Mouse (Mus musculus) ES-E14 (cell line): ENCODE results near the gene Slc6a12. TPM values are rescaled to one million over a fixed set of nuclear protein-coding genes. Genes with fewer than 3 reads are reported as not detected.

ENCODE experiments used
- DNase-seq: peaks from one replicate; pipeline ENCODE4 v3.0.0-alpha.2; 2013; ENCODE audit warnings: low read depth, low spot score
- H3K27ac ChIP-seq: 2 replicates; pipeline ENCODE4 v1.5.1; 2012; ENCODE audit warnings: low read depth, mild to moderate bottlenecking, low read length, moderate library complexity, mixed read lengths; ENCODE audit not compliant: poor library complexity, insufficient read depth, severe bottlenecking
- H3K36me3 ChIP-seq: 2 replicates; pipeline ENCODE4 v1.6.1; 2012; ENCODE audit warnings: mild to moderate bottlenecking, low read length, moderate library complexity, mixed read lengths; ENCODE audit not compliant: control insufficient read depth, poor library complexity, insufficient read depth, severe bottlenecking
- H3K4me1 ChIP-seq, 2 experiments: fragments of 150-350 bp in 1 of 2; sonication (generic) in 1 of 2; 2 replicates each; pipeline ENCODE4 v1.6.1; 2012; ENCODE audit warnings: low read length in 2 of 2, mild to moderate bottlenecking in 1 of 2, mixed read lengths in 1 of 2; ENCODE audit not compliant: control insufficient read depth in 2 of 2, insufficient read depth in 2 of 2, poor library complexity in 1 of 2
- H3K4me3 ChIP-seq, 2 experiments: fragments of 150-350 bp in 1 of 2; sonication (generic) in 1 of 2; 2 replicates each; pipeline ENCODE4 v1.5.1; 2012; ENCODE audit warnings: low read length in 2 of 2, low read depth in 1 of 2, mild to moderate bottlenecking in 1 of 2, mixed read lengths in 1 of 2; ENCODE audit not compliant: insufficient read depth in 1 of 2, poor library complexity in 1 of 2, severe bottlenecking in 1 of 2
- H3K9ac ChIP-seq: 2 replicates; pipeline ENCODE4 v1.6.1; 2012; ENCODE audit warnings: low read depth, mild to moderate bottlenecking, low read length, mixed read lengths; ENCODE audit not compliant: poor library complexity, insufficient read depth, severe bottlenecking
- H3K9me3 ChIP-seq: fragments of 150-350 bp; sonication (generic); 2 replicates; pipeline ENCODE4 v1.6.1; 2012; ENCODE audit warnings: low read depth, mild to moderate bottlenecking, low read length; ENCODE audit not compliant: control insufficient read depth, insufficient read depth
- CHD2 ChIP-seq: IDR thresholded peaks from 2 replicates; pipeline ENCODE4 v1.6.1; 2014; ENCODE audit warnings: mild to moderate bottlenecking, low read depth, low read length, inconsistent platforms
- HCFC1 ChIP-seq: IDR thresholded peaks from 2 replicates; pipeline ENCODE4 v1.6.1; 2012; ENCODE audit warnings: low read length, inconsistent platforms, borderline replicate concordance; ENCODE audit not compliant: insufficient read depth
- MAFK ChIP-seq: IDR thresholded peaks from 2 replicates; pipeline ENCODE4 v1.6.1; 2014; ENCODE audit warnings: mild to moderate bottlenecking, low read depth, low read length, inconsistent platforms; ENCODE audit not compliant: insufficient read depth
- ZC3H11A ChIP-seq: IDR thresholded peaks from 2 replicates; pipeline ENCODE4 v1.6.1; 2012; ENCODE audit warnings: low read depth, mild to moderate bottlenecking, inconsistent platforms, low read length, borderline replicate concordance
- ZNF384 ChIP-seq: IDR thresholded peaks from 2 replicates; pipeline ENCODE4 v1.6.1; 2012; ENCODE audit warnings: low read depth, low read length, inconsistent platforms
- in situ Hi-C, 2 experiments: fragments of 600-800 bp; cut with MboI; formaldehyde crosslinking; loops; one replicate each; pipeline ENCODE4 v1.15.1; 2025; ENCODE audit warnings: low sequenced_read_pairs in 2 of 2, inconsistent platforms in 1 of 2; ENCODE audit not compliant: unreplicated experiment in 2 of 2
- total RNA-seq: library from RNA; depleted of rRNA; stranded (reverse); fragments of 300-350 nt; gene quantifications from 2 replicates; pipeline ENCODE4 v1.2.3, GENCODE M21; 2012

The Slc6a12 gene
- total RNA-seq, 1 experiment = 0.45 TPM

- Histone ChIP-seq H3K9me3 (no peaks in the 10 kb centered on the region), H3K36me3 (no peaks in the 10 kb centered on the region), H3K27ac (no peak overlapping the region), H3K4me3 (no peak overlapping the region), H3K9ac (no peak overlapping the region), H3K4me1 (no peaks in the 10 kb centered on the region)
- in situ Hi-C loops = loop anchor here in 1 of 2 experiments (25.0 kb wide), 1 partner anchor 109 kb away; no protein-coding TSS in a partner anchor
- no peak for TF ChIP-seq ZNF384
- TF ChIP-seq ZC3H11A = no peak
- no peak for TF ChIP-seq HCFC1
- TF ChIP-seq MAFK = no peak
- no peak for TF ChIP-seq CHD2
- DNase-seq = no peak
Measured at GRCm38 (mm10) chr6:121371197-121371980, 28.5 kb downstream of the Slc6a12 start.

GRCm38 (mm10) chr6:121376159-121376558, 33.3 kb downstream of the Slc6a12 start:
- Histone ChIP-seq H3K4me3 (no peak overlapping the region), H3K36me3 (no peaks in the 10 kb centered on the region), H3K4me1 (0 out of 4 replicates have a peak, but pooled peaks cover 0 to 3% of the 10 kb centered on the region in 2 experiments), H3K9ac (no peak overlapping the region), H3K9me3 (no peaks in the 10 kb centered on the region), H3K27ac (no peak overlapping the region)
- TF ChIP-seq MAFK (no peak), ZNF384 (no peak), ZC3H11A (no peak), CHD2 (no peak), HCFC1 (no peak)
- DNase-seq = no peak
- in situ Hi-C loops = no loop called here

GRCm38 (mm10) chr6:121378256-121378655, 35.4 kb downstream of the Slc6a12 start:
- in situ Hi-C loops = no loop called here
- H3K36me3 ChIP-seq = no peaks in the 10 kb centered on the region
- DNase-seq = no peak
- H3K9me3 ChIP-seq = no peaks in the 10 kb centered on the region
- no peak overlapping the region for H3K9ac ChIP-seq
- 0 out of 4 replicates have a peak, but pooled peaks cover 0 to 3% of the 10 kb centered on the region in 2 experiments for H3K4me1 ChIP-seq
- TF ChIP-seq ZNF384 (no peak), CHD2 (no peak), HCFC1 (no peak), MAFK (no peak), ZC3H11A (no peak)
- H3K4me3 ChIP-seq = no peak overlapping the region
- H3K27ac ChIP-seq = no peak overlapping the region

GRCm38 (mm10) chr6:121380576-121380975, 37.7 kb downstream of the Slc6a12 start:
- Histone ChIP-seq H3K9ac (no peak overlapping the region), H3K36me3 (no peaks in the 10 kb centered on the region), H3K4me1 (0 out of 4 replicates have a peak, but pooled peaks cover 0 to 3% of the 10 kb centered on the region in 2 experiments), H3K27ac (no peak overlapping the region), H3K9me3 (no peaks in the 10 kb centered on the region), H3K4me3 (no peak overlapping the region)
- no peak for TF ChIP-seq ZC3H11A
- no peak for TF ChIP-seq ZNF384
- TF ChIP-seq CHD2 = no peak
- TF ChIP-seq HCFC1 = no peak
- TF ChIP-seq MAFK = no peak
- in situ Hi-C loops = no loop called here
- DNase-seq = no peak
